ENCODE assay signal across 9 mouse cellular contexts in genomic region chr3:152189306-152189705, GRCm38 (mm10). TPM values are rescaled to one million over a fixed set of nuclear protein-coding genes. Genes with fewer than 3 reads are reported as not detected.
DNase-seq lines count a peak whose midpoint lies in the region; ATAC-seq and TF ChIP-seq lines count a peak whose summit lies in the region.
"Had no signal": no experiment of that assay in that cellular context is flagged by ENCODE, and none has a peak within 500 bp of the region (broad histone marks: within the 10 kb centered on the region; RNA-seq: fewer than 3 reads in every experiment).

No protein-coding gene starts in this region.

- H3K36me3 ChIP-seq in kidney, embryonic 14.5 days (ENCODE audit: control insufficient read depth, insufficient read depth, low read length) = peaks cover 10% of the 10 kb centered on the region; the same call in 1 of the 2 replicates
- H3K36me3 ChIP-seq in kidney, embryonic 16.5 days (ENCODE audit: insufficient read depth, low read length) = peaks cover 11% of the 10 kb centered on the region
- peaks cover 25% of the 10 kb centered on the region for H3K36me3 ChIP-seq in myocyte (ENCODE audit: control insufficient read depth, insufficient read depth)

- no peak overlapping the region for H3K9ac ChIP-seq in kidney, embryonic 14.5 days (ENCODE audit: low read depth, low read length)
- no peak overlapping the region for H3K9ac ChIP-seq in kidney, embryonic 16.5 days (replicated peaks; ENCODE audit: low read length)

- 0 out of 2 replicates have a peak overlapping the region, but pooled peaks have one; percentile 19 for H3K4me2 ChIP-seq in kidney, embryonic 14.5 days (replicated peaks; ENCODE audit: low read depth, low read length)
- H3K4me2 ChIP-seq in kidney, embryonic 16.5 days (replicated peaks; ENCODE audit: low read depth, low read length) = peak overlapping the region; percentile 11; the same call in 1 of the 2 replicates
- peak overlapping the region; percentile 89 for H3K4me2 ChIP-seq in myocyte (ENCODE audit: low read depth)

- no peak for TF ChIP-seq POLR2A in myocyte (IDR thresholded peaks at IDR 0.05; ENCODE audit: insufficient read length, low read depth)

- WGBS in kidney, embryonic 14.5 days = 27% methylated on average over 4 of the region's 4 CpGs
- 34% methylated on average over 4 of the region's 4 CpGs for WGBS in kidney, embryonic 16.5 days

- H3K4me1 ChIP-seq in kidney, embryonic 14.5 days (ENCODE audit: control insufficient read depth, insufficient read depth, low read length) = peaks cover 16% of the 10 kb centered on the region; the same call in 1 of the 2 replicates
- peaks cover 9% of the 10 kb centered on the region for H3K4me1 ChIP-seq in brown adipose tissue, adult 24 weeks (ENCODE audit: control insufficient read depth, insufficient read depth, insufficient read length, low read length)
- H3K4me1 ChIP-seq in kidney, embryonic 16.5 days (ENCODE audit: insufficient read depth, low read length) = peaks cover 16% of the 10 kb centered on the region

- peak; percentile 58; the same call in 1 of the 2 replicates for ATAC-seq in kidney, embryonic 14.5 days (ENCODE audit: low FRiP score, low TSS enrichment)
- peak; percentile 44 for ATAC-seq in kidney, embryonic 16.5 days (ENCODE audit: low FRiP score, low TSS enrichment)

- no peak overlapping the region for H3K4me3 ChIP-seq in kidney, embryonic 14.5 days (ENCODE audit: low read length)
- H3K4me3 ChIP-seq in brown adipose tissue, adult 24 weeks (ENCODE audit: insufficient read depth, low read depth, low read length) = no peak overlapping the region
- H3K4me3 ChIP-seq in kidney, embryonic 16.5 days (ENCODE audit: low read length) = no peak overlapping the region
- H3K4me3 ChIP-seq in myocyte = no peak overlapping the region

- H3K27me3 ChIP-seq in kidney, embryonic 14.5 days (ENCODE audit: control insufficient read depth, insufficient read depth, low read length) = no peaks in the 10 kb centered on the region
- H3K27me3 ChIP-seq in kidney, embryonic 16.5 days (ENCODE audit: insufficient read depth, low read length) = no peaks in the 10 kb centered on the region
- no peaks in the 10 kb centered on the region for H3K27me3 ChIP-seq in myocyte (ENCODE audit: control insufficient read depth, insufficient read depth, insufficient read length)

- H3K9me3 ChIP-seq in kidney, embryonic 14.5 days (ENCODE audit: control insufficient read depth, low read length) = no peaks in the 10 kb centered on the region
- H3K9me3 ChIP-seq in kidney, embryonic 16.5 days (ENCODE audit: low read length) = no peaks in the 10 kb centered on the region

- H3K27ac ChIP-seq in kidney, embryonic 14.5 days (ENCODE audit: low read depth, low read length) = peak overlapping the region; percentile 64
- 0 out of 2 replicates have a peak overlapping the region, but pooled peaks have one; percentile 2 for H3K27ac ChIP-seq in brown adipose tissue, adult 24 weeks (replicated peaks; ENCODE audit: low read depth, low read length)
- no peak overlapping the region for H3K27ac ChIP-seq in kidney, embryonic 16.5 days (ENCODE audit: low read length)

- no peak overlapping the region for H3ac ChIP-seq in myocyte (ENCODE audit: control insufficient read depth, insufficient read length)

- peaks cover 79% of the 10 kb centered on the region for H3K79me2 ChIP-seq in myocyte (ENCODE audit: control insufficient read depth, insufficient read depth)

- no peak for DNase-seq in kidney, adult 18-20 months
- DNase-seq in right cerebral cortex, postnatal 25 days = no peak
- no peak for DNase-seq in cerebellum, adult 11 months
- DNase-seq: embryo, embryonic 11 days; thymus, postnatal 25 days had no signal

TF ChIP-seq in myocyte, 11 proteins besides CTCF, POLR2A, EP300 and RAD21:
- no peak for TF ChIP-seq MAX (IDR thresholded peaks at IDR 0.05; ENCODE audit: low read depth)
- TF ChIP-seq CEBPB (IDR thresholded peaks at IDR 0.05; ENCODE audit: insufficient read depth, poor library complexity, severe bottlenecking) = no peak
- TF ChIP-seq TCF12 (IDR thresholded peaks at IDR 0.05; ENCODE audit: insufficient read depth, poor library complexity, severe bottlenecking) = no peak
- no peak for TF ChIP-seq TCF3 (IDR thresholded peaks at IDR 0.05; ENCODE audit: insufficient read length, low read depth)
- TF ChIP-seq POLR2AphosphoS2 (IDR thresholded peaks at IDR 0.05; ENCODE audit: insufficient read length, low read depth) = no peak
- TF ChIP-seq MYOD1 (IDR thresholded peaks at IDR 0.05; ENCODE audit: control insufficient read depth in 1 of 3, insufficient read length in 2 of 3, low read depth in 2 of 3) = no peak
- no peak for TF ChIP-seq REST (IDR thresholded peaks at IDR 0.05; ENCODE audit: insufficient read depth, insufficient read length)
- no peak for TF ChIP-seq USF1 (IDR thresholded peaks at IDR 0.05; ENCODE audit: low read depth)
- no peak for TF ChIP-seq E2F4 (IDR thresholded peaks at IDR 0.05; ENCODE audit: insufficient read depth)
- no peak for TF ChIP-seq SRF (IDR thresholded peaks at IDR 0.05; ENCODE audit: control insufficient read depth, insufficient read length, low read depth)
- no peak for TF ChIP-seq MYOG (IDR thresholded peaks at IDR 0.05; ENCODE audit: control insufficient read depth in 1 of 3, insufficient read depth in 1 of 3, insufficient read length in 2 of 3, low read depth in 2 of 3)

RNA-seq across cellular contexts. Expression of gene Dnajb4, which starts 20.8 kb away (rescaled TPM):
- polyA plus RNA-seq in kidney, embryonic 14.5 days (2014; fragmentation: Nextera tagmentation; extraction: Ambion mirVana) = 23.9 and 26.2 TPM in 2 replicates
- polyA plus RNA-seq in brown adipose tissue, adult 24 weeks (2012; ENCODE audit: insufficient read depth, insufficient read length, missing spikeins) = 40.7 and 64.7 TPM in 2 replicates
- polyA plus RNA-seq in kidney, embryonic 16.5 days (2015; fragmentation: Nextera tagmentation; extraction: Ambion mirVana) = 34.1 and 34.2 TPM in 2 replicates
- 8.1 TPM for polyA plus RNA-seq in myocyte (2012; fragmentation: generic; extraction: Trizol)

RNA-seq across cellular contexts. Expression of gene Fubp1, which starts 20.9 kb away (rescaled TPM):
- polyA plus RNA-seq in kidney, embryonic 14.5 days (2014; fragmentation: Nextera tagmentation; extraction: Ambion mirVana) = 283 and 332 TPM in 2 replicates
- polyA plus RNA-seq in brown adipose tissue, adult 24 weeks (2012; ENCODE audit: insufficient read depth, insufficient read length, missing spikeins) = 26.9 and 63.5 TPM in 2 replicates
- 258 and 286 TPM in 2 replicates for polyA plus RNA-seq in kidney, embryonic 16.5 days (2015; fragmentation: Nextera tagmentation; extraction: Ambion mirVana)
- 27.9 TPM for polyA plus RNA-seq in myocyte (2012; fragmentation: generic; extraction: Trizol)

RNA-seq across cellular contexts. Expression of gene Gipc2, which starts 23.3 kb away (rescaled TPM):
- polyA plus RNA-seq in kidney, embryonic 14.5 days (2014; fragmentation: Nextera tagmentation; extraction: Ambion mirVana) = 16.0 and 22.2 TPM in 2 replicates
- polyA plus RNA-seq in brown adipose tissue, adult 24 weeks (2012; ENCODE audit: insufficient read depth, insufficient read length, missing spikeins) = not detected in 2 replicates
- polyA plus RNA-seq in kidney, embryonic 16.5 days (2015; fragmentation: Nextera tagmentation; extraction: Ambion mirVana) = 43.7 and 45.7 TPM in 2 replicates
- 0.16 TPM for polyA plus RNA-seq in myocyte (2012; fragmentation: generic; extraction: Trizol)

Comparison
In these comparisons a context has a peak if more than half of its experiments do, and no peak if none do; other contexts are left out.
1. H3K4me2 ChIP-seq: peak in every context shown above with its lines; median percentile 89 in myocyte; 19 in kidney, embryonic 14.5 days; 11 in kidney, embryonic 16.5 days.